In genomic region chr1:39939401-39939800, GRCm38 (mm10) we compare ENCODE assay signal across 15 mouse cellular contexts. TPM values are rescaled to one million over a fixed set of nuclear protein-coding genes. Genes with fewer than 3 reads are reported as not detected.
DNase-seq lines count a peak whose midpoint lies in the region; ATAC-seq and TF ChIP-seq lines count a peak whose summit lies in the region.
"Had no signal": no experiment of that assay in that cellular context is flagged by ENCODE, and none has a peak within 500 bp of the region (broad histone marks: within the 10 kb centered on the region; RNA-seq: fewer than 3 reads in every experiment).

No protein-coding gene starts in this region.

- no peak overlapping the region for H3K4me2 ChIP-seq in forebrain, embryonic 13.5 days
- no peak overlapping the region for H3K4me2 ChIP-seq in heart, postnatal 0 days (ENCODE audit: low read depth, low read length)
- H3K4me2 ChIP-seq in midbrain, embryonic 14.5 days (ENCODE audit: low read length): no peak overlapping the region
- H3K4me2 ChIP-seq in midbrain, postnatal 0 days (ENCODE audit: low read depth, low read length, poor library complexity, severe bottlenecking): no peak overlapping the region
- no peak overlapping the region for H3K4me2 ChIP-seq in stomach, embryonic 15.5 days
- H3K4me2 ChIP-seq: liver, embryonic 15.5 days had no signal

- TF ChIP-seq CTCF in heart, postnatal 0 days (IDR thresholded peaks at IDR 0.05; ENCODE audit: low read depth): no peak
- no peak for TF ChIP-seq CTCF in midbrain, postnatal 0 days (IDR thresholded peaks at IDR 0.05)

- H3K27me3 ChIP-seq in forebrain, embryonic 13.5 days: no peaks in the 10 kb centered on the region
- no peaks in the 10 kb centered on the region for H3K27me3 ChIP-seq in forebrain, embryonic 10.5 days (ENCODE audit: poor library complexity, severe bottlenecking)
- H3K27me3 ChIP-seq in heart, postnatal 0 days (ENCODE audit: control insufficient read depth, insufficient read depth, low read length): no peaks in the 10 kb centered on the region
- H3K27me3 ChIP-seq in midbrain, embryonic 14.5 days (ENCODE audit: control insufficient read depth, insufficient read depth, low read length): no peaks in the 10 kb centered on the region
- no peaks in the 10 kb centered on the region for H3K27me3 ChIP-seq in midbrain, postnatal 0 days (ENCODE audit: insufficient read depth, low read length)
- no peaks in the 10 kb centered on the region for H3K27me3 ChIP-seq in stomach, embryonic 15.5 days (replicated peaks)
- H3K27me3 ChIP-seq: liver, embryonic 15.5 days; Patski had no signal

- no peak overlapping the region for H3K4me3 ChIP-seq in forebrain, embryonic 13.5 days
- no peak overlapping the region for H3K4me3 ChIP-seq in forebrain, embryonic 10.5 days
- no peak overlapping the region for H3K4me3 ChIP-seq in heart, postnatal 0 days (ENCODE audit: low read depth, low read length)
- H3K4me3 ChIP-seq in midbrain, embryonic 14.5 days (replicated peaks; ENCODE audit: low read depth, low read length): no peak overlapping the region
- no peak overlapping the region for H3K4me3 ChIP-seq in midbrain, postnatal 0 days (ENCODE audit: low read depth, low read length)
- no peak overlapping the region for H3K4me3 ChIP-seq in stomach, embryonic 15.5 days (replicated peaks)
- H3K4me3 ChIP-seq: liver, embryonic 15.5 days had no signal

- 0 out of 2 replicates have a peak overlapping the region, but pooled peaks have one; percentile 3 for H3K27ac ChIP-seq in forebrain, embryonic 13.5 days
- H3K27ac ChIP-seq in forebrain, embryonic 10.5 days: no peak overlapping the region
- H3K27ac ChIP-seq in heart, postnatal 0 days (ENCODE audit: low read depth): peak overlapping the region; percentile 27; the same call in 1 of the 2 replicates
- H3K27ac ChIP-seq in midbrain, embryonic 14.5 days (replicated peaks; ENCODE audit: low read depth, low read length): 0 out of 2 replicates have a peak overlapping the region, but pooled peaks have one; percentile 32
- no peak overlapping the region for H3K27ac ChIP-seq in midbrain, postnatal 0 days (ENCODE audit: low read depth, low read length)
- 0 out of 2 replicates have a peak overlapping the region, but pooled peaks have one; percentile 14 for H3K27ac ChIP-seq in stomach, embryonic 15.5 days
- H3K27ac ChIP-seq: liver, embryonic 15.5 days had no signal

- WGBS in forebrain, embryonic 13.5 days: 80% methylated on average over 12 of the region's 12 CpGs
- WGBS in forebrain, embryonic 10.5 days: 89% methylated on average over 12 of the region's 12 CpGs
- 51% methylated on average over 12 of the region's 12 CpGs for WGBS in heart, postnatal 0 days
- 87% methylated on average over 12 of the region's 12 CpGs for WGBS in midbrain, embryonic 14.5 days
- 73% methylated on average over 12 of the region's 12 CpGs for WGBS in midbrain, postnatal 0 days
- 70% methylated on average over 12 of the region's 12 CpGs for WGBS in stomach, embryonic 15.5 days

- no peak for TF ChIP-seq EP300 in heart, postnatal 0 days (IDR thresholded peaks at IDR 0.05; ENCODE audit: low read depth)

- no peak for DNase-seq in forebrain, embryonic 10.5 days (ENCODE audit: extremely low spot score, low spot score)
- DNase-seq in heart, postnatal 0 days (ENCODE audit: low spot score): no peak
- DNase-seq in heart, adult 9 months (ENCODE audit: low spot score in 2 of 2): no peak
- DNase-seq in midbrain, embryonic 14.5 days: no peak
- no peak for DNase-seq in midbrain, postnatal 0 days (ENCODE audit: low spot score)
- DNase-seq: cerebellum, adult 2 months; kidney, postnatal 14 days; left cerebral cortex, postnatal 4 days; thymus, adult 18-20 months had no signal

- no peaks in the 10 kb centered on the region for H3K9me3 ChIP-seq in forebrain, embryonic 13.5 days (replicated peaks)
- no peaks in the 10 kb centered on the region for H3K9me3 ChIP-seq in forebrain, embryonic 10.5 days
- no peaks in the 10 kb centered on the region for H3K9me3 ChIP-seq in heart, postnatal 0 days (replicated peaks; ENCODE audit: control insufficient read depth, low read length)
- no peaks in the 10 kb centered on the region for H3K9me3 ChIP-seq in midbrain, embryonic 14.5 days (ENCODE audit: control insufficient read depth, low read length)
- H3K9me3 ChIP-seq in midbrain, postnatal 0 days (ENCODE audit: low read length): no peaks in the 10 kb centered on the region
- H3K9me3 ChIP-seq in stomach, embryonic 15.5 days: no peaks in the 10 kb centered on the region
- H3K9me3 ChIP-seq: liver, embryonic 15.5 days had no signal

- no peak overlapping the region for H3K9ac ChIP-seq in forebrain, embryonic 13.5 days
- no peak overlapping the region for H3K9ac ChIP-seq in heart, postnatal 0 days (replicated peaks; ENCODE audit: low read depth, low read length)
- H3K9ac ChIP-seq in midbrain, embryonic 14.5 days (replicated peaks; ENCODE audit: low read length): no peak overlapping the region
- no peak overlapping the region for H3K9ac ChIP-seq in midbrain, postnatal 0 days (replicated peaks; ENCODE audit: low read length, poor library complexity, severe bottlenecking)
- H3K9ac ChIP-seq in stomach, embryonic 15.5 days: no peak overlapping the region
- H3K9ac ChIP-seq: liver, embryonic 15.5 days had no signal

- no peaks in the 10 kb centered on the region for H3K36me3 ChIP-seq in forebrain, embryonic 13.5 days (ENCODE audit: poor library complexity, severe bottlenecking)
- peaks cover 9% of the 10 kb centered on the region for H3K36me3 ChIP-seq in forebrain, embryonic 10.5 days (replicated peaks)
- 0 out of 2 replicates have a peak, but pooled peaks cover 5% of the 10 kb centered on the region for H3K36me3 ChIP-seq in heart, postnatal 0 days (replicated peaks; ENCODE audit: control insufficient read depth, insufficient read depth, low read length)
- 0 out of 2 replicates have a peak, but pooled peaks cover 4% of the 10 kb centered on the region for H3K36me3 ChIP-seq in midbrain, embryonic 14.5 days (ENCODE audit: control insufficient read depth, insufficient read depth, low read length)
- no peaks in the 10 kb centered on the region for H3K36me3 ChIP-seq in midbrain, postnatal 0 days (ENCODE audit: insufficient read depth, low read length)
- H3K36me3 ChIP-seq in stomach, embryonic 15.5 days: no peaks in the 10 kb centered on the region
- H3K36me3 ChIP-seq: liver, embryonic 15.5 days had no signal

- ATAC-seq in forebrain, embryonic 13.5 days: no peak
- no peak for ATAC-seq in heart, postnatal 0 days (ENCODE audit: insufficient read depth, low read depth)
- ATAC-seq in midbrain, embryonic 14.5 days (ENCODE audit: low FRiP score, low TSS enrichment): no peak
- ATAC-seq in midbrain, postnatal 0 days (ENCODE audit: low FRiP score): no peak
- ATAC-seq in stomach, embryonic 15.5 days (ENCODE audit: insufficient read depth, low FRiP score, low read depth): no peak
- ATAC-seq in inflammation-experienced regulatory T-cells, adult 6 months: no peak
- ATAC-seq: intestine, embryonic 16.5 days; Patski had no signal

- peaks cover 97% of the 10 kb centered on the region for H3K4me1 ChIP-seq in forebrain, embryonic 13.5 days
- H3K4me1 ChIP-seq in forebrain, embryonic 10.5 days: peaks cover 98% of the 10 kb centered on the region
- H3K4me1 ChIP-seq in heart, postnatal 0 days (ENCODE audit: control insufficient read depth, insufficient read depth): peaks cover 76% of the 10 kb centered on the region
- H3K4me1 ChIP-seq in midbrain, embryonic 14.5 days (ENCODE audit: control insufficient read depth, insufficient read depth, low read length): peaks cover 87% of the 10 kb centered on the region
- H3K4me1 ChIP-seq in midbrain, postnatal 0 days (ENCODE audit: insufficient read depth, low read length): peaks cover 27% of the 10 kb centered on the region
- peaks cover 70% of the 10 kb centered on the region for H3K4me1 ChIP-seq in stomach, embryonic 15.5 days

RNA-seq across cellular contexts. Expression of gene Map4k4, which starts 38.7 kb away (rescaled TPM):
- polyA plus RNA-seq in forebrain, embryonic 13.5 days (2015; fragmentation: Nextera tagmentation; extraction: Ambion mirVana): 49.9 and 50.0 TPM in 2 replicates
- polyA plus RNA-seq in forebrain, embryonic 10.5 days (2016; fragmentation: Nextera tagmentation; extraction: Ambion mirVana): 28.3 and 31.0 TPM in 2 replicates
- 106 and 129 TPM in 2 replicates for total RNA-seq in heart, postnatal 0 days (2014; rRNA removed; ENCODE audit: low replicate concordance)
- polyA plus RNA-seq in heart, postnatal 0 days (2015; fragmentation: Nextera tagmentation; extraction: Ambion mirVana): 17.0 and 17.4 TPM in 2 replicates
- polyA plus RNA-seq in midbrain, embryonic 14.5 days (2014; fragmentation: Nextera tagmentation; extraction: Ambion mirVana): 48.9 and 56.7 TPM in 2 replicates
- total RNA-seq in midbrain, postnatal 0 days (2014; rRNA removed): 185 and 191 TPM in 2 replicates
- polyA plus RNA-seq in midbrain, postnatal 0 days (2015; fragmentation: Nextera tagmentation; extraction: Ambion mirVana): 16.0 and 30.6 TPM in 2 replicates
- polyA plus RNA-seq in stomach, embryonic 15.5 days (2015; fragmentation: Nextera tagmentation; extraction: Ambion mirVana): 30.7 and 31.9 TPM in 2 replicates
- 10 to 100 TPM; 16.0 to 44.7 (median 36.6) TPM for polyA plus RNA-seq in inflammation-experienced regulatory T-cells, adult 6 months (2017; shearing (Covaris generic))

Comparison
In these comparisons a context has a peak if more than half of its experiments do, and no peak if none do; other contexts are left out.
1. H3K27ac ChIP-seq: peak in forebrain, embryonic 13.5 days (single experiment), heart, postnatal 0 days (single experiment), midbrain, embryonic 14.5 days (single experiment) and stomach, embryonic 15.5 days (single experiment); none in forebrain, embryonic 10.5 days (single experiment) and midbrain, postnatal 0 days (single experiment).